Mouse (Mus musculus) intestine, embryonic 14.5 days (tissue): ENCODE results near the gene 2210408I21Rik. TPM values are rescaled to one million over a fixed set of nuclear protein-coding genes. Genes with fewer than 3 reads are reported as not detected.

ENCODE experiments used
- ATAC-seq: fragments of 200-750 bp; cut with Nextera tagmentation; replicated peaks from 2 replicates; pipeline ENCODE4 v1.8.0; 2017; ENCODE audit warnings: low read depth, moderate number of reproducible peaks, moderate TSS enrichment, moderate library complexity; ENCODE audit not compliant: low FRiP score, low TSS enrichment
- DNase-seq: peaks from one replicate; pipeline ENCODE4 v3.0.0-alpha.2; 2018; ENCODE audit warnings: low spot score
- H3K27ac ChIP-seq: fragments of 300-500 bp; sonication (generic); 2 replicates; pipeline ENCODE4 v1.5.1; 2014; ENCODE audit warnings: low read depth, mild to moderate bottlenecking, control low read depth
- H3K27me3 ChIP-seq: fragments of 300-500 bp; sonication (generic); replicated peaks from 2 replicates; pipeline ENCODE4 v1.6.1; 2014; ENCODE audit warnings: low read length, control low read depth; ENCODE audit not compliant: control insufficient read depth, insufficient read depth
- H3K36me3 ChIP-seq: fragments of 300-500 bp; sonication (generic); 2 replicates; pipeline ENCODE4 v1.6.1; 2014; ENCODE audit warnings: low read length, control low read depth; ENCODE audit not compliant: control insufficient read depth, insufficient read depth
- H3K4me1 ChIP-seq: fragments of 300-500 bp; sonication (generic); replicated peaks from 2 replicates; pipeline ENCODE4 v1.6.1; 2014; ENCODE audit warnings: low read length, control low read depth, mixed read lengths; ENCODE audit not compliant: control insufficient read depth, insufficient read depth
- H3K4me2 ChIP-seq: fragments of 300-500 bp; sonication (generic); 2 replicates; pipeline ENCODE4 v1.6.1; 2014; ENCODE audit warnings: low read length
- H3K4me3 ChIP-seq: fragments of 300-500 bp; sonication (generic); 2 replicates; pipeline ENCODE4 v1.5.1; 2014; ENCODE audit warnings: low read depth, low read length, control low read depth, mixed read lengths
- H3K9ac ChIP-seq: fragments of 300-500 bp; sonication (generic); 2 replicates; pipeline ENCODE4 v1.6.1; 2014; ENCODE audit warnings: mild to moderate bottlenecking, low read length
- H3K9me3 ChIP-seq: fragments of 300-500 bp; sonication (generic); 2 replicates; pipeline ENCODE4 v1.6.1; 2016; ENCODE audit warnings: low read length, control low read depth; ENCODE audit not compliant: control insufficient read depth
- WGBS: fragments of 180-500 bp; shearing (Covaris S2); extraction: QIAGEN DNeasy Blood & Tissue Kit; methylation state at CpG from one replicate; pipeline ENCODE4 v1.1.7; 2014; 5-methylcytosine and 5-hydroxymethylcytosine counted together
- polyA plus RNA-seq: library from polyadenylated mRNA; unstranded; fragments of >200 nt; fragmentation: Nextera tagmentation; extraction: Ambion mirVana; gene quantifications from 2 replicates; pipeline ENCODE4 v1.2.1, GENCODE M21; 2014

Gene 2210408I21Rik
- polyA plus RNA-seq, 1 experiment from 2014 or later = 10.1 TPM

- Histone ChIP-seq H3K36me3 (no peaks in the 10 kb centered on the region), H3K4me3 (no peak overlapping the region), H3K4me2 (no peak overlapping the region), H3K27ac (no peak overlapping the region), H3K4me1 (no peaks in the 10 kb centered on the region), H3K9me3 (no peaks in the 10 kb centered on the region), H3K9ac (no peak overlapping the region), H3K27me3 (no peaks in the 10 kb centered on the region)
- DNase-seq (no peak), ATAC-seq (no peak)
- 47% methylated on average over 3 of the region's 3 CpGs for WGBS
Measured at GRCm38 (mm10) chr13:77262715-77263338, 127.5 kb downstream of the 2210408I21Rik start.

- no peak overlapping the region for H3K4me2 ChIP-seq
- H3K27me3 ChIP-seq = no peaks in the 10 kb centered on the region
- H3K9ac ChIP-seq = no peak overlapping the region
- no peak for ATAC-seq
- H3K4me3 ChIP-seq = no peak overlapping the region
- no peaks in the 10 kb centered on the region for H3K9me3 ChIP-seq
- no peak for DNase-seq
- WGBS = 49% methylated on average over 7 of the region's 7 CpGs
- H3K27ac ChIP-seq = no peak overlapping the region
- no peaks in the 10 kb centered on the region for H3K4me1 ChIP-seq
- H3K36me3 ChIP-seq = no peaks in the 10 kb centered on the region
Measured at GRCm38 (mm10) chr13:77263400-77264179, 128.2 kb downstream of the 2210408I21Rik start.

- WGBS = 39% methylated on average over 1 of the region's 1 CpGs
- Histone ChIP-seq H3K9me3 (no peaks in the 10 kb centered on the region), H3K9ac (no peak overlapping the region), H3K4me3 (no peak overlapping the region), H3K4me1 (no peaks in the 10 kb centered on the region), H3K27ac (no peak overlapping the region), H3K36me3 (no peaks in the 10 kb centered on the region), H3K27me3 (no peaks in the 10 kb centered on the region), H3K4me2 (no peak overlapping the region)
- no peak for DNase-seq
- no peak for ATAC-seq
Measured at GRCm38 (mm10) chr13:77264481-77264880, 129.1 kb downstream of the 2210408I21Rik start.

- H3K27ac ChIP-seq = no peak overlapping the region
- no peaks in the 10 kb centered on the region for H3K9me3 ChIP-seq
- H3K4me2 ChIP-seq = no peak overlapping the region
- no peaks in the 10 kb centered on the region for H3K4me1 ChIP-seq
- no peak overlapping the region for H3K4me3 ChIP-seq
- ATAC-seq = no peak
- DNase-seq = no peak
- H3K9ac ChIP-seq = no peak overlapping the region
- H3K36me3 ChIP-seq = no peaks in the 10 kb centered on the region
- H3K27me3 ChIP-seq = no peaks in the 10 kb centered on the region
- 63% methylated on average over 3 of the region's 3 CpGs for WGBS
Measured at GRCm38 (mm10) chr13:77275172-77275747, 139.9 kb downstream of the 2210408I21Rik start.

- H3K9me3 ChIP-seq = no peaks in the 10 kb centered on the region
- no peaks in the 10 kb centered on the region for H3K36me3 ChIP-seq
- H3K27ac ChIP-seq = no peak overlapping the region
- 81% methylated on average over 7 of the region's 7 CpGs for WGBS
- H3K9ac ChIP-seq = no peak overlapping the region
- H3K4me3 ChIP-seq = no peak overlapping the region
- no peaks in the 10 kb centered on the region for H3K27me3 ChIP-seq
- ATAC-seq = no peak
- no peaks in the 10 kb centered on the region for H3K4me1 ChIP-seq
- DNase-seq = no peak
- no peak overlapping the region for H3K4me2 ChIP-seq
Measured at GRCm38 (mm10) chr13:77278659-77279413, 143.5 kb downstream of the 2210408I21Rik start.

- H3K9ac ChIP-seq = no peak overlapping the region
- no peak overlapping the region for H3K4me3 ChIP-seq
- no peak overlapping the region for H3K4me2 ChIP-seq
- DNase-seq (no peak), ATAC-seq (no peak)
- no peaks in the 10 kb centered on the region for H3K36me3 ChIP-seq
- no peaks in the 10 kb centered on the region for H3K4me1 ChIP-seq
- H3K27ac ChIP-seq = no peak overlapping the region
- no peaks in the 10 kb centered on the region for H3K27me3 ChIP-seq
- 85% methylated on average over 3 of the region's 3 CpGs for WGBS
- no peaks in the 10 kb centered on the region for H3K9me3 ChIP-seq
Measured at GRCm38 (mm10) chr13:77295519-77295918, 160.2 kb downstream of the 2210408I21Rik start.

- Histone ChIP-seq H3K27ac (no peak overlapping the region), H3K27me3 (no peaks in the 10 kb centered on the region), H3K9me3 (no peaks in the 10 kb centered on the region), H3K4me3 (no peak overlapping the region), H3K4me1 (no peaks in the 10 kb centered on the region), H3K36me3 (no peaks in the 10 kb centered on the region), H3K9ac (no peak overlapping the region), H3K4me2 (no peak overlapping the region)
- no peak for DNase-seq
- whole genome bisulfite sequencing = 62% methylated on average over 1 of the region's 1 CpGs
- no peak for ATAC-seq
Measured at GRCm38 (mm10) chr13:77324101-77324500, 188.8 kb downstream of the 2210408I21Rik start.

- DNase-seq = no peak
- 75% methylated on average over 5 of the region's 5 CpGs for WGBS
- no peaks in the 10 kb centered on the region for H3K27me3 ChIP-seq
- H3K4me3 ChIP-seq = no peak overlapping the region
- no peaks in the 10 kb centered on the region for H3K36me3 ChIP-seq
- H3K27ac ChIP-seq = no peak overlapping the region
- H3K4me1 ChIP-seq = no peaks in the 10 kb centered on the region
- ATAC-seq = no peak
- H3K9ac ChIP-seq = no peak overlapping the region
- H3K4me2 ChIP-seq = no peak overlapping the region
- H3K9me3 ChIP-seq = no peaks in the 10 kb centered on the region
Measured at GRCm38 (mm10) chr13:77326174-77326959, 191.0 kb downstream of the 2210408I21Rik start.
